Mouse (Mus musculus): ENCODE measurements around the gene Tmem209. TPM values are rescaled to one million over a fixed set of nuclear protein-coding genes. Genes with fewer than 3 reads are reported as not detected.

Gene Tmem209
- polyA plus RNA-seq, 1 experiment from 2014 or later, result 39.9 TPM

Other genes starting within 250 kb of the Tmem209 start
- 49.9 and 54.2 TPM in 2 replicates for gene Ube2h, start 205.2 kb downstream of the Tmem209 start, polyA plus RNA-seq (2016; fragmentation: Nextera tagmentation; extraction: Ambion mirVana)
- 81.7 and 83.3 TPM in 2 replicates for gene Zc3hc1, start 118.8 kb downstream of the Tmem209 start, polyA plus RNA-seq (2016; fragmentation: Nextera tagmentation; extraction: Ambion mirVana)
- 41.8 and 49.8 TPM in 2 replicates for gene Klhdc10, start 107.9 kb downstream of the Tmem209 start, polyA plus RNA-seq (2016; fragmentation: Nextera tagmentation; extraction: Ambion mirVana)
- gene Ssmem1, start 66 bp upstream of the Tmem209 start, polyA plus RNA-seq (2016; fragmentation: Nextera tagmentation; extraction: Ambion mirVana), result 0.50 TPM in 1 of 2 replicates, not detected in the other
- 23.7 and 28.1 TPM in 2 replicates for gene Cpa2, start 31.8 kb upstream of the Tmem209 start, polyA plus RNA-seq (2016; fragmentation: Nextera tagmentation; extraction: Ambion mirVana)
- gene Cpa4, start 58.6 kb upstream of the Tmem209 start, polyA plus RNA-seq (2016; fragmentation: Nextera tagmentation; extraction: Ambion mirVana), result 1.9 TPM in 2 replicates
- 0.14 and 0.33 TPM in 2 replicates for gene Cpa5, start 101.2 kb upstream of the Tmem209 start, polyA plus RNA-seq (2016; fragmentation: Nextera tagmentation; extraction: Ambion mirVana)
- gene Cpa1, start 129.4 kb upstream of the Tmem209 start, polyA plus RNA-seq (2016; fragmentation: Nextera tagmentation; extraction: Ambion mirVana), result 0.40 and 0.64 TPM in 2 replicates
- gene Cep41, start 184.0 kb upstream of the Tmem209 start, polyA plus RNA-seq (2016; fragmentation: Nextera tagmentation; extraction: Ambion mirVana), result 51.1 and 53.5 TPM in 2 replicates
- gene Mest, start 213.8 kb upstream of the Tmem209 start, polyA plus RNA-seq (2016; fragmentation: Nextera tagmentation; extraction: Ambion mirVana), result 1,412 and 1,630 TPM in 2 replicates